Mouse (Mus musculus): ENCODE data around the gene Il18. TPM values are rescaled to one million over a fixed set of nuclear protein-coding genes. Genes with fewer than 3 reads are reported as not detected.

Gene Il18
- polyA plus RNA-seq (2016; fragmentation: Nextera tagmentation; extraction: Ambion mirVana), result 0.94 and 1.2 TPM in 2 replicates

GRCm38 (mm10) chr9:50554241-50555093, at the start of gene Il18:
Gene Il18 (plus strand): TSS chr9:50554827.
- 27% methylated on average over 12 of the region's 12 CpGs for WGBS
- H3K4me1 ChIP-seq, result peaks cover 9% of the 10 kb centered on the region
- peak; percentile 41 for DNase-seq (ENCODE audit: low spot score)
- H3K4me3 ChIP-seq, result peak within 1 kb of the TSS; percentile 41
- H3K9me3 ChIP-seq, result no peaks in the 10 kb centered on the region
- no peaks in the 10 kb centered on the region for H3K36me3 ChIP-seq (replicated peaks)
- peak within 1 kb of the TSS; percentile 59 for H3K27ac ChIP-seq (replicated peaks)
- no peaks in the 10 kb centered on the region for H3K27me3 ChIP-seq (replicated peaks; ENCODE audit: low read depth, poor library complexity, severe bottlenecking)

- Histone ChIP-seq H3K27me3 (replicated peaks; ENCODE audit: low read depth, poor library complexity, severe bottlenecking) (no peaks in the 10 kb centered on the region), H3K4me3 (no peak overlapping the region), H3K4me1 (peaks cover 4% of the 10 kb centered on the region), H3K36me3 (replicated peaks) (no peaks in the 10 kb centered on the region), H3K27ac (replicated peaks) (no peak overlapping the region), H3K9me3 (no peaks in the 10 kb centered on the region)
- DNase-seq (ENCODE audit: low spot score), result no peak
- WGBS, result 70% methylated on average over 6 of the region's 6 CpGs
Measured at GRCm38 (mm10) chr9:50505405-50505804, 49.2 kb upstream of the Il18 start.

GRCm38 (mm10) chr9:50507570-50507969, 47.1 kb upstream of the Il18 start:
- Histone ChIP-seq H3K4me1 (no peaks in the 10 kb centered on the region), H3K27me3 (replicated peaks; ENCODE audit: low read depth, poor library complexity, severe bottlenecking) (no peaks in the 10 kb centered on the region), H3K9me3 (no peaks in the 10 kb centered on the region), H3K4me3 (no peak overlapping the region), H3K36me3 (replicated peaks) (no peaks in the 10 kb centered on the region), H3K27ac (replicated peaks) (no peak overlapping the region)
- no peak for DNase-seq (ENCODE audit: low spot score)
- WGBS, result 73% methylated on average over 7 of the region's 7 CpGs

GRCm38 (mm10) chr9:50515462-50515861, 39.2 kb upstream of the Il18 start:
- Histone ChIP-seq H3K27ac (replicated peaks) (no peak overlapping the region), H3K36me3 (replicated peaks) (no peaks in the 10 kb centered on the region), H3K27me3 (replicated peaks; ENCODE audit: low read depth, poor library complexity, severe bottlenecking) (no peaks in the 10 kb centered on the region), H3K4me3 (no peak overlapping the region), H3K9me3 (no peaks in the 10 kb centered on the region), H3K4me1 (no peaks in the 10 kb centered on the region)
- no peak for DNase-seq (ENCODE audit: low spot score)
- WGBS, result 88% methylated on average over 5 of the region's 5 CpGs

GRCm38 (mm10) chr9:50518781-50519180, 35.8 kb upstream of the Il18 start:
- Histone ChIP-seq H3K27ac (replicated peaks) (no peak overlapping the region), H3K9me3 (no peaks in the 10 kb centered on the region), H3K4me1 (no peaks in the 10 kb centered on the region), H3K36me3 (replicated peaks) (peaks cover 6% of the 10 kb centered on the region; the same call in 1 of the 2 replicates), H3K4me3 (no peak overlapping the region), H3K27me3 (replicated peaks; ENCODE audit: low read depth, poor library complexity, severe bottlenecking) (no peaks in the 10 kb centered on the region)
- no peak for DNase-seq (ENCODE audit: low spot score)
- WGBS, result 9% methylated on average over 2 of the region's 2 CpGs

- Histone ChIP-seq H3K4me3 (no peak overlapping the region), H3K27me3 (replicated peaks; ENCODE audit: low read depth, poor library complexity, severe bottlenecking) (no peaks in the 10 kb centered on the region), H3K27ac (replicated peaks) (no peak overlapping the region), H3K4me1 (no peaks in the 10 kb centered on the region), H3K36me3 (replicated peaks) (peaks cover 8% of the 10 kb centered on the region; the same call in 1 of the 2 replicates), H3K9me3 (no peaks in the 10 kb centered on the region)
- 83% methylated on average over 6 of the region's 6 CpGs for WGBS
- no peak for DNase-seq (ENCODE audit: low spot score)
Measured at GRCm38 (mm10) chr9:50520748-50521147, 33.9 kb upstream of the Il18 start.

- Histone ChIP-seq H3K4me1 (no peaks in the 10 kb centered on the region), H3K9me3 (no peaks in the 10 kb centered on the region), H3K27me3 (replicated peaks; ENCODE audit: low read depth, poor library complexity, severe bottlenecking) (no peaks in the 10 kb centered on the region), H3K36me3 (replicated peaks) (peaks cover 8% of the 10 kb centered on the region; the same call in 1 of the 2 replicates), H3K4me3 (no peak overlapping the region), H3K27ac (replicated peaks) (no peak overlapping the region)
- DNase-seq (ENCODE audit: low spot score), result no peak
- 75% methylated on average over 2 of the region's 2 CpGs for WGBS
Measured at GRCm38 (mm10) chr9:50521562-50521961, 33.1 kb upstream of the Il18 start.

GRCm38 (mm10) chr9:50522574-50522973, 32.1 kb upstream of the Il18 start:
- H3K4me1 ChIP-seq, result peaks cover 1% of the 10 kb centered on the region
- no peak overlapping the region for H3K27ac ChIP-seq (replicated peaks)
- no peaks in the 10 kb centered on the region for H3K9me3 ChIP-seq
- no peaks in the 10 kb centered on the region for H3K27me3 ChIP-seq (replicated peaks; ENCODE audit: low read depth, poor library complexity, severe bottlenecking)
- 83% methylated on average over 5 of the region's 5 CpGs for WGBS
- H3K36me3 ChIP-seq (replicated peaks), result peaks cover 8% of the 10 kb centered on the region; the same call in 1 of the 2 replicates
- no peak overlapping the region for H3K4me3 ChIP-seq
- DNase-seq (ENCODE audit: low spot score), result no peak

- H3K27me3 ChIP-seq (replicated peaks; ENCODE audit: low read depth, poor library complexity, severe bottlenecking), result no peaks in the 10 kb centered on the region
- H3K4me1 ChIP-seq, result peaks cover 7% of the 10 kb centered on the region
- 89% methylated on average over 5 of the region's 5 CpGs for WGBS
- DNase-seq (ENCODE audit: low spot score), result no peak
- peaks cover 8% of the 10 kb centered on the region; the same call in 1 of the 2 replicates for H3K36me3 ChIP-seq (replicated peaks)
- no peak overlapping the region for H3K27ac ChIP-seq (replicated peaks)
- no peaks in the 10 kb centered on the region for H3K9me3 ChIP-seq
- no peak overlapping the region for H3K4me3 ChIP-seq
Measured at GRCm38 (mm10) chr9:50524936-50525335, 29.7 kb upstream of the Il18 start.

GRCm38 (mm10) chr9:50525585-50525984, 29.0 kb upstream of the Il18 start:
- Histone ChIP-seq H3K36me3 (replicated peaks) (peaks cover 8% of the 10 kb centered on the region; the same call in 1 of the 2 replicates), H3K27me3 (replicated peaks; ENCODE audit: low read depth, poor library complexity, severe bottlenecking) (no peaks in the 10 kb centered on the region), H3K27ac (replicated peaks) (no peak overlapping the region), H3K9me3 (no peaks in the 10 kb centered on the region), H3K4me3 (no peak overlapping the region), H3K4me1 (peaks cover 7% of the 10 kb centered on the region)
- DNase-seq (ENCODE audit: low spot score), result no peak
- 79% methylated on average over 5 of the region's 5 CpGs for WGBS

GRCm38 (mm10) chr9:50527860-50528259, 26.8 kb upstream of the Il18 start:
- WGBS, result 47% methylated on average over 7 of the region's 7 CpGs
- Histone ChIP-seq H3K27ac (replicated peaks) (peak overlapping the region; percentile 88), H3K36me3 (replicated peaks) (0 out of 2 replicates have a peak, but pooled peaks cover 2% of the 10 kb centered on the region), H3K27me3 (replicated peaks; ENCODE audit: low read depth, poor library complexity, severe bottlenecking) (no peaks in the 10 kb centered on the region), H3K9me3 (no peaks in the 10 kb centered on the region), H3K4me1 (peaks cover 7% of the 10 kb centered on the region), H3K4me3 (peak overlapping the region; percentile 82)
- DNase-seq (ENCODE audit: low spot score), result no peak

- Histone ChIP-seq H3K4me1 (peaks cover 7% of the 10 kb centered on the region), H3K4me3 (peak within 1 kb of the TSS; percentile 82), H3K27ac (replicated peaks) (peak within 1 kb of the TSS; percentile 88), H3K27me3 (replicated peaks; ENCODE audit: low read depth, poor library complexity, severe bottlenecking) (no peaks in the 10 kb centered on the region), H3K9me3 (no peaks in the 10 kb centered on the region), H3K36me3 (replicated peaks) (0 out of 2 replicates have a peak, but pooled peaks cover 2% of the 10 kb centered on the region)
- peak; percentile 98 for DNase-seq (ENCODE audit: low spot score)
- under 1% methylated on average over 54 of the region's 54 CpGs for WGBS
Measured at GRCm38 (mm10) chr9:50528293-50528892, 26.2 kb upstream of the Il18 start, which contains the start of gene Pts. Gene Pts (minus strand): TSS chr9:50528724.
